Mouse (Mus musculus): ENCODE results near the gene Wdr41. TPM values are rescaled to one million over a fixed set of nuclear protein-coding genes. Genes with fewer than 3 reads are reported as not detected.

Wdr41 gene
- polyA plus RNA-seq, 1 experiment from 2014 or later: 25.5 TPM

DNA sequence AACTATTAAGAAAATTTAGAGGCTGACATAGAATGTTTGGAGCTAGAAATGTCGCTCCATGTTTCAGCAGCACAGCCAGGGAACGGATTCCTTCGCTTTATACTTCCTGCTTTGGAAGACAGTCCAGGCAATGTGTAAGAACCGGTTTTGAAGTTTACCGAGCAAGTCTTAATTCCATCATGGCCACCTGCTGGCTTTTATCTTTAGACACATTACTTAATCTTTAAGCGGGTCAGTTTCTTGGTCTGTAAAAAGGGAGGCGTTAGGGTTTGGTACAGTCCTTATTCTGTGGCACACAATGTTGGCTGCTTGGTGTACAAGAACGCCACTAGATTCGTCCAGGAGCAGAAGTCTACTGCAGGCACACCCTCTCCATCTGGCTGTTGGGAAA lies 321 bp upstream of the Wdr41 start:
- H3K27ac ChIP-seq (ENCODE audit: low read depth): peak overlapping the region; percentile 99
- WGBS: 20% methylated on average over 9 of the region's 9 CpGs
- ATAC-seq (replicated peaks; ENCODE audit: low FRiP score, low TSS enrichment, low read depth): no peak; the same call in 1 of the 2 replicates
- H3K27me3 ChIP-seq (replicated peaks; ENCODE audit: control insufficient read depth, insufficient read depth, low read length): no peaks in the 10 kb centered on the region
- no peaks in the 10 kb centered on the region for H3K36me3 ChIP-seq (ENCODE audit: control insufficient read depth, insufficient read depth, low read length)
- no peaks in the 10 kb centered on the region for H3K9me3 ChIP-seq (ENCODE audit: control insufficient read depth, low read length)
- H3K4me1 ChIP-seq (replicated peaks; ENCODE audit: control insufficient read depth, insufficient read depth, low read length): peaks cover 4% of the 10 kb centered on the region; the same call in 1 of the 2 replicates
- DNase-seq (ENCODE audit: low spot score): no peak
- H3K9ac ChIP-seq (ENCODE audit: low read length): peak overlapping the region; percentile 96
- peak overlapping the region; percentile 74 for H3K4me3 ChIP-seq (ENCODE audit: low read depth, low read length)
- peak overlapping the region; percentile 60 for H3K4me2 ChIP-seq (ENCODE audit: low read length)

DNA sequence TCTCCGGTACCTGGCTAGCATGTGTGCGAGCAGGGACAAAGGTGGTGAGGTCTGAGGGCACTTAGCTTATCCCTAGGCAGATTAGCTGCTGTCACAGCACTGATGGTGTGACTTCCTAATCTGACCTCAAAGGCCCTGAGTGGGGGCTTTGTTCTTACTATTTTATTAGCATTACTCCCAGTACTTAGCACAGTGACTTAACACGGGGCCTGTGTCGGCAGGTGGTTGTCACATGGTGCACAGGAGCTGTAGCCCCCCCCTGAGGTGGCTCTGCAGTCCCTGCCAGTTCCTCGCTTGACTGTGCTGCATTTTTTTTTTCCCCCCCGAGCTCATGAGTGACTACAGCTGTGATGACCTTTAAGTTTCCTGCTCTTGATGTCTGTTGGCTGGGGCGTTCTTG lies 2.9 kb downstream of the Wdr41 start:
- Histone ChIP-seq H3K27me3 (replicated peaks; ENCODE audit: control insufficient read depth, insufficient read depth, low read length) (no peaks in the 10 kb centered on the region), H3K9ac (ENCODE audit: low read length) (no peak overlapping the region), H3K4me2 (ENCODE audit: low read length) (no peak overlapping the region), H3K9me3 (ENCODE audit: control insufficient read depth, low read length) (no peaks in the 10 kb centered on the region), H3K36me3 (ENCODE audit: control insufficient read depth, insufficient read depth, low read length) (peaks cover 10% of the 10 kb centered on the region), H3K4me3 (ENCODE audit: low read depth, low read length) (no peak overlapping the region), H3K4me1 (replicated peaks; ENCODE audit: control insufficient read depth, insufficient read depth, low read length) (peaks cover 4% of the 10 kb centered on the region; the same call in 1 of the 2 replicates), H3K27ac (ENCODE audit: low read depth) (no peak overlapping the region)
- DNase-seq (ENCODE audit: low spot score) (no peak), ATAC-seq (replicated peaks; ENCODE audit: low FRiP score, low TSS enrichment, low read depth) (no peak)
- WGBS: 44% methylated on average over 7 of the region's 7 CpGs

DNA sequence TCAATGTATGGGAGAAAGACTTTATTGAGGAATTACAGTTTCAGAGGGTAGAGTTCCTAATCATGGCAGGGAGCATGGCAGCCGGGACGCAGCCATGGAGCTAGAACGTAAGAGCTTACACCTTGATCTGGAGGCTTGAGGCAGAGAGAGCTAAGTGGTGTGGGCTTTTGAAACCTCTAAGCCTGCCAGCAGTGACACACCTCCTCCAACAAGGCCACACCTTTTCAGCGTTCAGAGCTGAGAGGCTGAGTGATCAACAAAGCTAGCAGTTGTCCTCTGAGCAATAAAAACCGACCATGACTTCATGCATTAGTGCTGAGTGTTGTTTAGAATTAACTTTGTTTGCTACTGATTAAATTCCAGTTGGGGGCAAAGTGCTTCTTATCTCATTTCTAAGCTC lies 14.4 kb downstream of the Wdr41 start:
- DNase-seq (ENCODE audit: low spot score) (peak; percentile 55), ATAC-seq (replicated peaks; ENCODE audit: low FRiP score, low TSS enrichment, low read depth) (peak; percentile 86)
- Histone ChIP-seq H3K4me2 (ENCODE audit: low read length) (no peak overlapping the region), H3K27ac (ENCODE audit: low read depth) (no peak overlapping the region), H3K4me1 (replicated peaks; ENCODE audit: control insufficient read depth, insufficient read depth, low read length) (no peaks in the 10 kb centered on the region), H3K36me3 (ENCODE audit: control insufficient read depth, insufficient read depth, low read length) (no peaks in the 10 kb centered on the region), H3K4me3 (ENCODE audit: low read depth, low read length) (no peak overlapping the region), H3K9me3 (ENCODE audit: control insufficient read depth, low read length) (no peaks in the 10 kb centered on the region), H3K27me3 (replicated peaks; ENCODE audit: control insufficient read depth, insufficient read depth, low read length) (no peaks in the 10 kb centered on the region), H3K9ac (ENCODE audit: low read length) (no peak overlapping the region)
- 46% methylated on average over 5 of the region's 5 CpGs for WGBS

DNA sequence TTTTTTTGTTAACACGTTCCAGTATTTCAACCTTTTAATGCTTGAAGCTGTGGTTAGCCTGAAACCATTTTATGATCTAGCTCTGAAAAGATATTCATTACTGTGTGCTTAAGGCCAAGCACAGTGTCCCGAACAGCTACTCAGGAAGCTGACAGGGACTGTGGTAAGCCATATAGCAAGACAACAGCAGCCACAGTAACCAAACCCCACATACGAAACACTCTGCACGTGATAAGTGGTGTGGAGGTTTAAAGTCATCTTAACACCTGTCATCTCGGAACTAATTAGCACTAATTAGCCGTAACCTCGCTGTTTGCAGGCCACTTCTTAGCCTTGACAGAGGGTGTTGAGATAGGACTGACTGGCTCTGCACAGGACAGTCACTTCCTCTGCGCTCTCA lies 31.1 kb downstream of the Wdr41 start:
- no peaks in the 10 kb centered on the region for H3K4me1 ChIP-seq (replicated peaks; ENCODE audit: control insufficient read depth, insufficient read depth, low read length)
- no peak for DNase-seq (ENCODE audit: low spot score)
- no peak overlapping the region for H3K9ac ChIP-seq (ENCODE audit: low read length)
- H3K4me3 ChIP-seq (ENCODE audit: low read depth, low read length): no peak overlapping the region
- H3K9me3 ChIP-seq (ENCODE audit: control insufficient read depth, low read length): no peaks in the 10 kb centered on the region
- no peak overlapping the region for H3K4me2 ChIP-seq (ENCODE audit: low read length)
- 78% methylated on average over 8 of the region's 8 CpGs for WGBS
- no peak for ATAC-seq (replicated peaks; ENCODE audit: low FRiP score, low TSS enrichment, low read depth)
- H3K36me3 ChIP-seq (ENCODE audit: control insufficient read depth, insufficient read depth, low read length): peaks cover 11% of the 10 kb centered on the region
- no peaks in the 10 kb centered on the region for H3K27me3 ChIP-seq (replicated peaks; ENCODE audit: control insufficient read depth, insufficient read depth, low read length)
- no peak overlapping the region for H3K27ac ChIP-seq (ENCODE audit: low read depth)

DNA sequence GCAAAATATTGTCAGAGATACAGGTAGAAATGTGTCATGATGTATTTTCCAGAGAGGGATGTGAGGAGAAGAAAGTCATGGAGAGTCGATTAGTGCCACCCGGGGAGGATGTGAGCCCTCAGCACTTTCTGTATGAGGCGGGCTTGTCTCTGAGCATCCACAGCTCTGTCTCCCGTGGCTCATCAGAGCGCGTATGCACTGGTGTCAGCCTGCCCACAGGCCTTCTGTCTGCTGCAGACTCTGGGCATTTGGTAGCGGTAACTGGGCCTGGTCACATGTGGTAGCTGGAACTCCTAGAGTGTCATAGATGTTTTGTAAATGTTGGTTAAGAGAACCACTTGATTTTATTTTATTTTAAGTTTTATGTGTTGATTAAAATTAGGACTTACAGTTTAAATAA lies 33.1 kb downstream of the Wdr41 start:
- H3K4me1 ChIP-seq (replicated peaks; ENCODE audit: control insufficient read depth, insufficient read depth, low read length): no peaks in the 10 kb centered on the region
- no peaks in the 10 kb centered on the region for H3K9me3 ChIP-seq (ENCODE audit: control insufficient read depth, low read length)
- ATAC-seq (replicated peaks; ENCODE audit: low FRiP score, low TSS enrichment, low read depth) (no peak), DNase-seq (ENCODE audit: low spot score) (no peak)
- H3K4me3 ChIP-seq (ENCODE audit: low read depth, low read length): no peak overlapping the region
- H3K27me3 ChIP-seq (replicated peaks; ENCODE audit: control insufficient read depth, insufficient read depth, low read length): no peaks in the 10 kb centered on the region
- 85% methylated on average over 7 of the region's 7 CpGs for WGBS
- H3K27ac ChIP-seq (ENCODE audit: low read depth): no peak overlapping the region
- no peak overlapping the region for H3K4me2 ChIP-seq (ENCODE audit: low read length)
- H3K9ac ChIP-seq (ENCODE audit: low read length): no peak overlapping the region
- peaks cover 11% of the 10 kb centered on the region for H3K36me3 ChIP-seq (ENCODE audit: control insufficient read depth, insufficient read depth, low read length)

DNA sequence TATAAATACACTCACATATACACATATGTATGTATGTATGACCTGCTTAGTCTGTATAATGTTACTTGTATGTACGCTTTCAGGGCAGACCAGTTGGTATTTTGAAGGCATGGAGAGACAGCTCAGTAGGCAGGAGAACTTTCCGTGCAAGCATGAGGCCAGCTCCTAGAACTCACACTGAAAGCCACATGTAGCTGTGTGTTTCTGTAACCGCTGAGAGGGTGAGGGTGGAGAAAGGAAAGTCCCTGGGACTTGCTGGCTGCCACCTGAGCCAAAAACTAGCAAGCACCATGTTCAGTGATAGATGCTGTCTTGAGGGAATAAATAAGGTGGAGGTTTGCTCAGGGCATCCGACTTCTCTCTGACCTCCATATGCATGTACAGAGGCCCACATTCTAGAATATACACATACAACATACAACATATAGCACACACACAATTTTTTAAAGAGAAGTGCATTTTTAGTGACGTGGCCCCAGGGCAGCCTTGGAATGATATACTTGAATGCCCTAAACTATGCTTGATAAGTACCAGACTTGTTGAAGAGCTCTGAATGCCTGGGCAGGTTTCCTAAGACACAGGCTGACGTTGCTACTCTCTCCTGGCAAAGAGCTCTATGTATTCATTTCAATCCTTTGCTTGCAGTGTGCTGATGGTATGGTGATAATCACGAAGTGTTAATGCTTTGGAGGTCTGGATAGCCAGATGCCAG lies 35.6 kb downstream of the Wdr41 start:
- ATAC-seq (replicated peaks; ENCODE audit: low FRiP score, low TSS enrichment, low read depth) (no peak), DNase-seq (ENCODE audit: low spot score) (no peak)
- H3K27ac ChIP-seq (ENCODE audit: low read depth): no peak overlapping the region
- no peaks in the 10 kb centered on the region for H3K4me1 ChIP-seq (replicated peaks; ENCODE audit: control insufficient read depth, insufficient read depth, low read length)
- no peak overlapping the region for H3K4me3 ChIP-seq (ENCODE audit: low read depth, low read length)
- H3K36me3 ChIP-seq (ENCODE audit: control insufficient read depth, insufficient read depth, low read length): peaks cover 11% of the 10 kb centered on the region
- H3K27me3 ChIP-seq (replicated peaks; ENCODE audit: control insufficient read depth, insufficient read depth, low read length): no peaks in the 10 kb centered on the region
- H3K9me3 ChIP-seq (ENCODE audit: control insufficient read depth, low read length): no peaks in the 10 kb centered on the region
- 76% methylated on average over 7 of the region's 7 CpGs for WGBS
- no peak overlapping the region for H3K4me2 ChIP-seq (ENCODE audit: low read length)
- H3K9ac ChIP-seq (ENCODE audit: low read length): no peak overlapping the region

DNA sequence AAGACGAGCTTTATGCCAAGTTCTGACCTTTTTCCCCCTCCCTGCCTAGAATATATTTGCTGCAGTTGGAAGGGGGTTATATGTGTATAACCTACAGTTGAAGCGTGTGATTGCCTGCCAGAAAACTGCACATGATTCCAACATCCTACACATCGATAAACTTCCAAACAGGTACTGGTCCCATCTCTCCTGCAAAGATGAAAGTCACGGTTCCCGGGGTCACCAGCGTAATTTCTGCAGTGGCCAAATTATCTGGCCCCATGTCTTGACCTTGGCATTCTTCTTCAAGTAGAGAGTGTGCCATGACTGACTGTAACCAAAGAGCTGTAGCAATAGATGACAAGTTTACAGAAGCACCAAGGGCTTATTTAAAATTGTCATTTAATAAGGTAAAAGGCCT lies 41.1 kb downstream of the Wdr41 start:
- no peaks in the 10 kb centered on the region for H3K27me3 ChIP-seq (replicated peaks; ENCODE audit: control insufficient read depth, insufficient read depth, low read length)
- no peaks in the 10 kb centered on the region for H3K9me3 ChIP-seq (ENCODE audit: control insufficient read depth, low read length)
- no peak overlapping the region for H3K27ac ChIP-seq (ENCODE audit: low read depth)
- WGBS: 89% methylated on average over 6 of the region's 6 CpGs
- no peak overlapping the region for H3K4me3 ChIP-seq (ENCODE audit: low read depth, low read length)
- H3K4me2 ChIP-seq (ENCODE audit: low read length): no peak overlapping the region
- no peak for DNase-seq (ENCODE audit: low spot score)
- H3K36me3 ChIP-seq (ENCODE audit: control insufficient read depth, insufficient read depth, low read length): 0 out of 2 replicates have a peak, but pooled peaks cover 15% of the 10 kb centered on the region
- peaks cover 2% of the 10 kb centered on the region; the same call in 1 of the 2 replicates for H3K4me1 ChIP-seq (replicated peaks; ENCODE audit: control insufficient read depth, insufficient read depth, low read length)
- no peak for ATAC-seq (replicated peaks; ENCODE audit: low FRiP score, low TSS enrichment, low read depth)
- H3K9ac ChIP-seq (ENCODE audit: low read length): no peak overlapping the region

DNA sequence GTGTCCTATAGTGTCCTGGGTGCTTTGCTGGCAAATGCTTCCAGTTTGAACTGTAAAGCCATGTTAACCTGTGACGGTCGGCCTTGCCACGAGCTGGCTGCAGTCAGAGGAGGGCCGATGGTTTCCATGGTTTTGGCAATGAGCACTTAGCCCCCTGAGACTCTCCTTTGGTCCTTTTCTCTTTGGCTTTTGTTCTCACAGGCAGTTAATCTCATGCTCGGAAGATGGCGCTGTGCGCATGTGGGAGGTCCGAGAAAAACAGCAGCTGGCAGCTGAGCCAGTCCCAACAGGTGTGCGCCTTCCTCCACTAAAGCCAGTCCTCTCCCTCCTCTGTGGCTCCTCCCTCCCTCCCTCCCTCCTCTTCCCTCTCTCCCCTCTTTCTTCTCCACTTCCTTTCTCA lies 41.8 kb downstream of the Wdr41 start:
- 7% methylated on average over 9 of the region's 9 CpGs for WGBS
- Histone ChIP-seq H3K9ac (ENCODE audit: low read length) (no peak overlapping the region), H3K27ac (ENCODE audit: low read depth) (no peak overlapping the region), H3K36me3 (ENCODE audit: control insufficient read depth, insufficient read depth, low read length) (0 out of 2 replicates have a peak, but pooled peaks cover 15% of the 10 kb centered on the region), H3K4me2 (ENCODE audit: low read length) (no peak overlapping the region), H3K27me3 (replicated peaks; ENCODE audit: control insufficient read depth, insufficient read depth, low read length) (no peaks in the 10 kb centered on the region), H3K9me3 (ENCODE audit: control insufficient read depth, low read length) (no peaks in the 10 kb centered on the region), H3K4me3 (ENCODE audit: low read depth, low read length) (no peak overlapping the region), H3K4me1 (replicated peaks; ENCODE audit: control insufficient read depth, insufficient read depth, low read length) (peaks cover 2% of the 10 kb centered on the region; the same call in 1 of the 2 replicates)
- peak; percentile 49 for ATAC-seq (replicated peaks; ENCODE audit: low FRiP score, low TSS enrichment, low read depth)
- DNase-seq (ENCODE audit: low spot score): peak; percentile 89

DNA sequence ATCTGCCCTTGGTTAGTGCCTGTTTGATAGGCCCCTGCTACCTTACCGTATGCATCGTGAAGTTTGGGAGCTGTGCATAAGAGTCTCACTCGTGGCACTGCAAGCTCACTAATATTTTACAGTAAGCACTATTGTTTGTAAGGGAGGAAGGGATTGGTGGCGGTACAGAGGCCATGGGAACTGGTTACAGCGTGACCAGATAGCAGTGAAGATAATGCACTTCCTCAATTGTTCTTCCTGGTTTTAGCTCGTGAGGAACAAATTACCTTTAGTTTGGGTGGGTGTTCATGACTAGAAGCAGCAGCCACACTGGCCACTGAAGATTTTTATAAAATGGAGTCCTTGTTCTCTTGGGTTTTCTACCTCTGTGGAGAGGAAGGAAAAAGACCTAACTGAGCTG lies 43.2 kb downstream of the Wdr41 start:
- Histone ChIP-seq H3K4me1 (replicated peaks; ENCODE audit: control insufficient read depth, insufficient read depth, low read length) (peaks cover 2% of the 10 kb centered on the region; the same call in 1 of the 2 replicates), H3K27me3 (replicated peaks; ENCODE audit: control insufficient read depth, insufficient read depth, low read length) (no peaks in the 10 kb centered on the region), H3K4me2 (ENCODE audit: low read length) (no peak overlapping the region), H3K9ac (ENCODE audit: low read length) (no peak overlapping the region), H3K9me3 (ENCODE audit: control insufficient read depth, low read length) (no peaks in the 10 kb centered on the region), H3K27ac (ENCODE audit: low read depth) (no peak overlapping the region), H3K36me3 (ENCODE audit: control insufficient read depth, insufficient read depth, low read length) (peaks cover 23% of the 10 kb centered on the region; the same call in 1 of the 2 replicates), H3K4me3 (ENCODE audit: low read depth, low read length) (no peak overlapping the region)
- no peak for DNase-seq (ENCODE audit: low spot score)
- 84% methylated on average over 6 of the region's 6 CpGs for WGBS
- no peak for ATAC-seq (replicated peaks; ENCODE audit: low FRiP score, low TSS enrichment, low read depth)

Measured in intestine, embryonic 14.5 days (tissue).